Mouse (Mus musculus): ENCODE measurements at regions not wholly inside any gene's neighbourhood (a gene's known extent, or its start where the extent isn't known, plus 50 kb on each side); places are given as distances from the start of the nearest gene placed in this dataset.

DNA sequence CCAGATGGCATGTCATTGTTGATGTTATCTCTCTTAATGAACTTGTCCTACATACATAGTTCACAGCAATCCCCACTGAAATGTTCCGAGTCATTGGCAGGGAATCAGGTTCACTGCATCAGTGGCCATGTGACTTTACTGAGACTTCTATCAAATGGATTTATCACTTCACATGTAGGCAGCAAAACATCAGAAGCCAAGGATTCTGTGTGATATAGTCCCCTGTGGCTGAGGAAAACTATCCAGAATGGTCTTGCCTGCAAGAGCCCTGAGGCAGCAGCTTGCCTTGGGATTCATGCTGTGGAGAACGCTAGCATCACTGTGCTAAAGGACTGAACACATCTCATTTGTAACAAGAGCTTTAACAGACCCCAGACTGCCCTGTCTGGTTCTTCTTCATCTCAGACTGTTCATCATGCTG is 1468.2 kb downstream of the Zfp704 start:
- no peak for TF ChIP-seq POLR2A (IDR thresholded peaks at IDR 0.05; ENCODE audit: insufficient read length, low read depth)
- no peak for TF ChIP-seq POLR2AphosphoS2 (IDR thresholded peaks at IDR 0.05; ENCODE audit: insufficient read length, low read depth)
- no peak for TF ChIP-seq TCF12 (IDR thresholded peaks at IDR 0.05; ENCODE audit: insufficient read depth, poor library complexity, severe bottlenecking)
- TF ChIP-seq MAX (IDR thresholded peaks at IDR 0.05; ENCODE audit: low read depth), result no peak
- no peak for TF ChIP-seq E2F4 (IDR thresholded peaks at IDR 0.05; ENCODE audit: insufficient read depth)
- TF ChIP-seq SRF (IDR thresholded peaks at IDR 0.05; ENCODE audit: control insufficient read depth, insufficient read length, low read depth), result no peak
- no peak for TF ChIP-seq CEBPB (IDR thresholded peaks at IDR 0.05; ENCODE audit: insufficient read depth, poor library complexity, severe bottlenecking)
- TF ChIP-seq MYOG (IDR thresholded peaks at IDR 0.05; ENCODE audit: control insufficient read depth in 1 of 3, insufficient read depth in 1 of 3, insufficient read length in 2 of 3, low read depth in 2 of 3), result no peak

All from myocyte (in vitro differentiated cells).